Mouse (Mus musculus): ENCODE results near the gene Trim2.

DNA sequence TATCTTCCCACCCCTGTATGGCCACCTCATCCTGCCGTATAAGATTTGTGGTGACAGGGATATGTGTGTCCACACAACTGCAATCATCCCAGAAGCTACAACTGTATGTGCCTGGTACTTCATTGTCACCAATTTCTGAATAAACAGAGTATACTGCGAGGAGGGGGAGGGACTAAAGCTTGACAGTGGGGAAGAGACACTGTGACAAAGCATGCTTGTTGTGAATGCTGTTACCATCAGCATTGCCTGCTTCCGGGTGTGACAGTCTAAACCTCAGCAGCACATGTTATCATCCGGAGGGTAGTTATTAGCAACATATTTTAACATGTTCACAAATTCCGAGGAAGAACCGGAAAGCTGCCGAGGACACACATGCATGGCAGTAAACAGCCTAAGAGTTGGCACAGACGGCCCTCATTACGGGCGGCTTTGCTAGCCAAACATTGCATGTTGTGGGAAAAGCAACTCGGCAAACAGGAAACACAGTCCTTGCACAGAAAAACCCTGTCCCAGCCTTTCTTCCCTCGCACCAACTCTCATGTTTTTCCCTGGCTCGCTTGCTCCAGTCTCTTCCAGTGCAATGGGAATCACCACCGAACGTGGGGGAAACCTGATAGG, 90.8 kb downstream of the Trim2 start:
- TF ChIP-seq POLR2A (IDR thresholded peaks at IDR 0.05; ENCODE audit: borderline replicate concordance, control insufficient read depth, low read depth, low read length) = no peak
- TF ChIP-seq CTCF (IDR thresholded peaks at IDR 0.05; ENCODE audit: control insufficient read depth, insufficient read depth, low read length) = no peak

Measured in bone marrow, adult 2 months (tissue).